Mouse (Mus musculus) adrenal gland, postnatal 36 days (tissue): ENCODE data around the gene Pih1d1. TPM values are rescaled to one million over a fixed set of nuclear protein-coding genes. Genes with fewer than 3 reads are reported as not detected.

Experiments
- DNase-seq, 2 experiments: peaks; one replicate each; pipeline ENCODE4 v3.0.0; 2021; ENCODE audit warnings: mixed read lengths in 1 of 2
- total RNA-seq, 2 experiments: library from RNA; stranded (reverse); gene quantifications; 2 replicates each; pipeline ENCODE4 v1.2.3; 2021

Gene Pih1d1
- total RNA-seq, 2 experiments from 2014 or later = 59.1 to 77.0 TPM

DNA sequence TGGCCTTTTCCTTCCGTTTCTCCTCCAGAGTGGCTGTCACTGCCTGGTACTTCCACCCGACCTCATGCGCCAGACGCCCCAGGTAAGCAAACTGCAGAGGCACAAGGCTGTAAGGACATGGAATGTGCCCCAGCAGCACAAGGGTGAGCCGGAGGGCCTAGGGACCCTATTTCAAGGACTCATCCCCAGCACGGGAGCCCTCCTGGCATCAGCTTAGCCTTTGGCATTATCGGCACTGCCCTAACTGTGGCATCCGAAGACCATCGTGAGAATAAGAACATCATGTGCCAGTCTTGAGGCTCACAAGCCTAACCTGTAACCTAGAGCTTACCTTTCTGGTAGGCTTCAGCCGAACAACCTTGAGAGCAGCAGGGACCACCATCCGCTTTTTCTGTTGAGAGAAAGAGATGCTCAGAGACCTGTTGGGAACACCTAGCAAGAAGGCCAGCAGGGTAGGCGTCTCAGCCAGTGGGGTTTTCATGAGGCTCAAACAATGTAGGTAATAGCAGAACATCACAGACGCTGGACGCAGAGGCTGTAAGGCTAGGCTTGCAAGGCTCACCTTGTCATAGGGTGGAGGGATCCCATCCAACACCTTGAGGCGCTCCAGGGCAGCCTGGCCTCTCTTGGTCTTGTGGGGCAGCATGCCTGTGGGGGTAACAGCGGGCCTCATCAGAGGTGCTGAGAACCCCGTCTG, 27.8 kb upstream of the Pih1d1 start:
- DNase-seq = no peak

DNA sequence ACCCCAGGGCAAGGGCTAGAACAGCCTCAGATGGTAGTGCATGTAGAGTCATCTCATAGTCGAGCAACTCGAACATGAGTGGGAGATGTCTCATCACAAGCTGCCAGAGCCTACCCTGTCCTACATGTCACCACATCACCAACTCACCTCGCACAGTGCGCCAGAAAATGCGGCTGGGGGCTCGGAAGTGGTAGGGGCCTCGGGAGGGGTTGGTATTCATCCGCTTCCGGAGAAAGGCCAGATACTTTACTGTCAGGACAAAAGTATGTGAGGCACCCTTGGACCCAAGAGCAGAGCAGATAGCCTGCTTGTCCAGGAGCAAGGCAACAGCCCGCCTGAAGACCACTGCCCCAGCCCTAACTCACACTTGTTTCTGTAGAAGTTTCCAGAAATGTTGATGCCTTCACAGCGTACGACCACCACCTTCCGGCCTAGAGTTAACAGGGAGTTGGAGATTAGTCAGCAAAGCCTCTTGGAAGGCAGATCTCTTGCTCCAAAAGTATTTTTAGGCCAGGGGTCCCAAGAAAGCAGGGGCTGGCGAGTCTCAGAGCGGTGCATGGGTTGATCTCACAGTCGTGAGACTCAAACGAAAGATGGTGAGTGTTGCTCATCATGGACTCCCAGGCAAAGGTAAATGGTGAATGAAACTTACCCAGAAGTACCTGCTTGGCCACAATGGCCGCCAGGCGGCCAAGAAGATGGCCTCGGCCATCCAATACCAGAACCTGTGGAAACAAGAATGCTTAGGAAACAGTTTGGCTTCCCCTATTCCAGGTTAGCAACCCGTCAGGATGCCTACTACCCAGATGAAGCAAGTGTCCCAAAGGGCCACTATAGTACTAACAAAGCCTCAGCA, 27.0 kb upstream of the Pih1d1 start:
- no peak for DNase-seq

DNA sequence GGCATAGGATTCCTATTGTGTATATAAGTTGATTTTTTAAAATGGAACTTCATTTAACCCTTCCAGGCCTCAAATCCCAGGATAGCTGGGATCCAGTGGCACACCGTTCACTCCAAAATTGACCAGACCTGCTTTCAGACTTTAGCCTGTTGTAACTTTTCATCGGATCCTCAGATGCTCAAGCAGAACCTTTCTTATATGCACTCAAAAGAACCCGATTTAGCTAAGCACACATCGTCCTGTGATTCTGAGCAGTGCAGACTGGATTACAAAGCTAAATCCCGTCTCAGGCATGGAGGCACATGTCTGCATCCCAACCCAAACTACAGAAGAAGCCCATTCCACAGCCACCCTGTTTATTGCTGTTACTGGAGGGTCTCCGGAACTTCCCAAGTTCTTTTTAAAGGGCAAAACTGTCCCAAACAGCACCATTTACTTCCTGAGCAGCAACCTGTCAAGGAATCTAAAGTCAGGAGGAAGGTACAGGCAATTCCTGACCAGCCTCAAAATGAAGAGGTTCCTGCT, 26.3 kb upstream of the Pih1d1 start:
- no peak for DNase-seq

DNA sequence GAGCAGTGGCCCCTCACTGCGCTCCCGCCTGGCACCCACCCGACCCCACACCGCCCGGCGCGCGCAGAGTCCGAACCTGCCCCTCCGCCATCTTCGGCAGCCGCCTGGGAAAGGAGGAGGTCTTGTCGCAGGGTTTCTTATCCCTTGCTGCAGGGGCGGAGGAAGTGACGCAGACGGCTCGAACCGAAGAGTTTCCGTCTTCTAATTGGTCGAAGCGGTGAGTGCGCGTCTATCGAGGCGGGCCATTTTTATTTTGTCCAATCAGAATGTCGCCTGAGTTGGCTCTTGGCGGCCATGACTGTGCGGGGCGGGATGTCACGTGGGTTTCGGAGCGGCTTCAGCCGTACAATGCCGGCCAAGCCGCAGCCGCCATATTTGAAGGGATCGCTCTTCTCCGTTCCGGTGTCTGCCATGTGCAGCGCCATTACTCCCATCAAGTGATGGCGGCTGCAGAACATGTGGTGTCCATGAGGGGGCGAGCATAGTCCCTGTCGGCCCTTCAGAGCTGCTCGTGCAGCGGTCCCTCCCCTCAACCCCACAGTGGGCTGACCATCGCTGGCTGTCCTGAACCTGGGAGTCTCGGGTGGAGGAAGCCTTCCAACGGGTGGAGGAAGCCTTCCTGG, 25.4 kb upstream of the Pih1d1 start, which contains the start of gene Rpl13a:
Gene Rpl13a (minus strand): TSS at position 138 of the 623 bp plus-strand sequence.
- DNase-seq = peak; percentile 98 to 99

DNA sequence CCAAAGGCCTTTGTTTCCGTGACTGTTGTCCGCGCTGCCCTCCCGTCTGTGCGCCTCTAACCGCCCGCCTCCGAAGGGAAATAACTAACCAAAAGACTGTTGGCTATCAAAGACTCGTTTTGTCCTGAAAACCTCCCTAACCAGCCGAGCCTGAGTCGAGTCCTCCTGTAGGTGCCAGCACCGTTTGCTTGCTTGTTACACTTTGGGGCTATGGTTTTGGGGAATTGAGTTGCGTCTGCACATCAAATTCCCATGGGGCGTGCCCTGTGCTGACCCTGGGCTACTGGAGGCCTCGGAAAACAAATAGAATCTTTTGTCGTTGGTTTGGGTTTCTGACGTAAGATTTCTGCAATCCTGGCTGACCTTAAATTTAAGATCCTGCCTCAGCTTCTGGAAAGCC, 24.8 kb upstream of the Pih1d1 start:
- DNase-seq = peak; percentile 52 to 65

DNA sequence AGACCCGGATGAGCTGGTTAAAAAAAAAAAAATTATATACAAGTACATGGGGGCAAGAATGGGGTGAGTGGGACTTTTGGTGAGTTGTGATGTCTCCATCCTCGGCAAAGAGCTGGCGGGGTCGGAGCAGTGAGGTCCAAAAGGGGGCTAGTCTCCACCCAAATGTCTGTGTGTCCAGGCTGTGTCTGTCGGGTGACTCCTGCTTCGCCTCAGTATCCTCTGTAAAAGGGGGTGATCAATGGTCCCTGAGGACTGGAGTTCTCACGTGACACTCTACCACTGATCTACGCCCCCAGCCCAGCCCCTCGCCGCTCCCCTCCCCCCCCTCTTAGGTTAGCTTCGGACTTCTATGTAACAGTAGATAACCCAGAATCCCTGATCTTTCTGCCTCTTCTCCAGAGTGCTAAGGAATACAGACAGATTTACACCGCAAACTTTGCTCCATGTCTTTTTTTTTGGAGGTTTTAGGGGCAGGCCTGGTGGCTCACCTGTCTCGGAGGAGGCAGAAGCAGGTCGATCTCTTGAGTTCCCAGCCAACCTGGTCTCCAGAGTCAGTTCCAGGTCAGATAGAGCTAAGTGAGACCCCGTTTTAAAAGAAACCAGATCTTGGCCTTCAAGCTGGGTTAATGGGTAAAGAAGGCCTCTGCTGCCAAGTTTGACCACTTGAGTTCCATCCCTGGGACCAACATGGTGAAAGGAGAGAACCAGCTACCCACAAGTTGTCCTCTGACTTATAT, 24.2 kb upstream of the Pih1d1 start:
- no peak for DNase-seq

DNA sequence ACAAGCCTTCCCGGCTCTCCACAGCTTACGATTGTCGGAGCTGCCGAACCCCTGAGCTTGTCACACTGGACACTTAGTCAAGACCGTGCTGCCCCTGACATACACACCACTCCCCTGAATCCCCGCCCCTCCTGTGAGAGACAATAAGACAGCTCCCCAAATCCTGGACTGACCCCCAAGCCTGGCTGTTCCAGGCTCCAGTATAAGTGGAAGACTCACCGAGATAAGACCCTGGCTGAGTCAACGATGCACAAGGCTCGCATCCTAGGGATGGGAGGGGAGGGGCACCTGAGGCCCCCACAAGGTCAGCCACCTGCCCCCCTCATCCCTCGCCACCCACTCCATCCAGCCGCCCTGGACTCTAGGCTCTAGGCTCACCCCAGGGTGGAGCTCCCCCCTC, 22.3 kb upstream of the Pih1d1 start:
- peak in 1 of 2 experiments; percentile 0 for DNase-seq

DNA sequence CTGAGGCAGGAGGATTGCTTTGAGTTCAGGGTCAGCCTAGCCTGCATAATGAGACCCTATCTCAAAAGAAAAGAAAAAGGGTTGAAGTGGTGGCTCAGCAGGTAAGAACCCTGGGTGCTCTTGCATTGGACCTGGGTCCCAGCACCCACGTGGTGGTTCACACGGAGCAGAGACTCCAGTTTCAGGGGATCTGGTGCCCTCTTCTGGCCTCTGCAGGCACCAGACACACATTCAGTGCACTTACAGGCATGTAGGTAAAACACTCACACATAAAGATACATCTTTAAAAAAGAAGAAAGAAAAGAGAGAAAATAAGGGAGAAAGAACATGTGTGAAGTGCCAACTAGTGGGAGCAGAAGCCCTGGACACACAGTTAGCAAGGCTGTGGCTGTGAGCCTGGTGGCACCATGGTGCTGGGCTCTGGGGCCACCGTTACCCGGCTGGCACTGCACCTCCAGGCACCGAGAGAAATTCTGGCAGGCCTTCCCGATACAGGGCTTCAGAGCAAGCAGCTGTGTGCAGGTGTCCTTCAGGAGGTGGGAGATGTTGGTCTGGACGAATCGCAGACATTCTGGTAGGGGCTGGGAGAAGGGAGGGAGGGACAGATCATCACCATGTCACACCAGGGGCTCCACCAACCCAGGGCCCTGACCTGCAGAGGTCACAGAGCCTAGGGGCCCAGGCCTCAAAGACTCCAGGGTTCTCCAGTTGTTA, 20.5 kb upstream of the Pih1d1 start:
- no peak for DNase-seq

DNA sequence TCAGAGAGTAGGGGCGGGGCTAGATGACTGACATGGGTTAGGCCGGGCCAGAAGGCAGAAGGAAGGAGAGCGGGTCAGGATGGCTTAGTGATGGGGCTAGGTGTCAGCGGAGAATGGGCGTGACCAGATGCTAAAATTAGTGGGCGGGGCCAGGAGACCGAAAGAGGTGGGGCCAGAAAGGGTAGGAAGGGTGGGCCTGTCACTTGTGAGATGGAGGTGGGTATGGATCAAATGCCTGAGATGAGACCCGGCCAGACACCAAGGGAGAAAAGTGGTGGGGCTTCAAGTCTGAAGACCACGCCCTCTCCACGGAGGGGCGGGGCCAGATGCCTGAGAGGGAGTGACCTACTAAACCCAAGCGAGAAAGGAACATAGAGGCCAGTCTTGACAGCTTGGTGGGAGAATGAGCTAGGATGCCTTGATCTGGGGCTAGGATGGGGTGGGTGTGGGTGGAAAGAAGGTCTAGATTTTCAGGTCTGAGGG, 19.5 kb upstream of the Pih1d1 start:
- peak in 1 of 2 experiments; percentile 63 for DNase-seq

DNA sequence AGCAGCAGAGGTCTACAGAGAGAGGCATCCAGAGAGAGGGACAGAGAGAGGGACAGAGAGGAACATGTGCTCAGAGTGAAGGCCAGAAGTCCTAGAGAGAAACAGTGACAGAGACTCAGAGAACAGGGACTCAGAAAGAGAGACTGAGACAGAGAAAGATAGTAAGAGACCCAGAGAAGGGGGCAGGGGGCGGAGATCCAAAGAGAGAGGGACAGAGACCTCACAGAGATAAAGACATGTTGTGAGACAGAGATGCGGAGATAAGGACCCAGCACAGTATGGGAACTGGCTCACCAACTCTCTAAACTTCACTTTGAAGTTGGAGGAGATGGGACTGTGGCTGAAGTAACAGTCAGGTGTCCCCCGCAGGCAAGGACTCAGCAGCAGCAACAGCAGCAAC, 18.7 kb upstream of the Pih1d1 start:
- no peak for DNase-seq

DNA sequence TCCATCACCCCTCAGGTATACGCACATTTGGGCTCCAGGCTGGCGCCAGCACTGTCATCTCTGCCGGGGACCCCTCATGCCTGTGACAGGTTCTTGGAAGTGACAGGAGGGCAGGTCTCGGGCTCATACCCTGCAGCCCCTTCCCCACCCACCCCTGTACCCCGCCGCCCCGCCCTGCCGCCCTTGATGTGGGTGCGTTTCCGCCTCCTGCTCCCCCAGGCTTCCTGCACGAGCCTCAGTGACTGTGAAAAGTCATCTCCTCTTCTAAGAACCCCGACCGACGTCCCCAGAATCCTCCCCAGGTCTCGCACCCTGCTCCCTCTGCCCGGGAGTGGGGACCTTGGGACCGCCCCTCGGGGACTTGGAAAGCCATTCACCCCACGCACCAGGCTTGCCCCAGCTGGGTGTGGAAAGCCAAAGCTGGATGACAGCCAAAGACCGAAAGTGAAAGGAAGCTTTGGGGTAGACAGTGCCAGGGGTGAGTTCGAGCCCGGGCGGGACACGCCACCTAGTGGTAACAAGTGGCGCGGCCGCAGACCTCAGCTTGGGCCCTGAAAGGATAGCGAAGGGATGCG, 18.0 kb upstream of the Pih1d1 start, which contains the start of the genes Gm45713 and Flt3l:
Gene Gm45713 (minus strand): TSS at position 239 of the 575 bp plus-strand sequence.
Gene Flt3l (minus strand): TSS at position 440 of the 575 bp plus-strand sequence.
- DNase-seq = peak; percentile 94 to 95

DNA sequence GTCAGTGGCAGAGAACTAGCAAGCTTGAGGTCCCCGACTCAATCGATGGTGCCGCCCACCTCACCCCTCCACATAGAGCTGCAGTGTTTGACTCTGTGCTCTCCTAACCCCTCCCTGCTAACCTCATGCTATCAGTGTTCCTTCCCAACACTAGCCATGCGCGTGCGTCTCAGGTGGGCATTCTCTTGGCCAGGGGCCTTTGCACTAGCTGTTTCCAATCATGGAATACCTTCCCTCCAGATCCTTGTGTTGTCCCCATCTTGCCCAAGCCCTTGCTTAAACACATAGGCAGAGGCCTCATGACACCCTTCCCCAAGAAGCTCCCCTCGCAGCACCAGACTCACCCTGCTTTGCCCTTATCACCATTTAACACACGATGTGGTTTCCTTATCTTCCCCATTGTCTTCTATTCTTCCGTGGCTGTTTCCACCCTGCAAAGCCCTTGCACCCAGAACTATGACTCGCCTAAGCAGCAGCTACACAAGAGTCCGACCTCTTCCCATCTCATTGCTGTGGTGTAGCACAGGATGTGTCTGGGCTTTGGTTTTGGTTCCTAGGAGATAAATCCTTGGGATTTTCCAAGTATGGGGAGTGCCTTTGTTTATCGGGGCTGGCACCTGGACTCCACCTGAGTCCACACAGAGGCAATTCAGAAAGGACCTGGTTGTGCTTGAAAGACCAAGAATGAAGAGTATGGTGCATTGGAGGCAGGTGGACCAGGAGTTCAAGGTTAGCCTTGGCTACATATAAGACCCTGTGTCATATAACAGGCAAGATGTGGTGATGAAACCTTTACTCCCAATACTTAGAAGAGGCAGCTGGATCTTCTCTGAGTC, 16.7 kb upstream of the Pih1d1 start:
- no peak for DNase-seq

DNA sequence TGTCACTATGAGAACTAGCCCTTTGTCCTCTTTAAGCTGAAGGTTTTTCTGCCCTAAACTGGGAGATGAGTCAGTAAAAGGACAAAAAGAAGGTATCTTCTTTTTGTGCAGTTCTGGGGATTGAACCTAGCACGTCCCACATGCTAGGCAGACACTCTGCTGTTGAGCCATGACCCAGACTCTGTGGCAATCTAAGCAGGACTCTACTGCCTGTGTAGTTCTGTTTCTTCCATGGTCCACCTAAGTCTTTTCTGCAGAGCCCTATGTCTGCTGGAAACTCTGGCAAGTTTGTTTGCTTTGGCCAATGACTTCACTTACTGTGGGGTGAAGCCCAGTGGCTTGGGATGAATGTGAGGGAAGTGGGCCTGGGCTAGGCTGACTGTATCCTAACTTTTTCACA, 15.7 kb upstream of the Pih1d1 start:
- no peak for DNase-seq

DNA sequence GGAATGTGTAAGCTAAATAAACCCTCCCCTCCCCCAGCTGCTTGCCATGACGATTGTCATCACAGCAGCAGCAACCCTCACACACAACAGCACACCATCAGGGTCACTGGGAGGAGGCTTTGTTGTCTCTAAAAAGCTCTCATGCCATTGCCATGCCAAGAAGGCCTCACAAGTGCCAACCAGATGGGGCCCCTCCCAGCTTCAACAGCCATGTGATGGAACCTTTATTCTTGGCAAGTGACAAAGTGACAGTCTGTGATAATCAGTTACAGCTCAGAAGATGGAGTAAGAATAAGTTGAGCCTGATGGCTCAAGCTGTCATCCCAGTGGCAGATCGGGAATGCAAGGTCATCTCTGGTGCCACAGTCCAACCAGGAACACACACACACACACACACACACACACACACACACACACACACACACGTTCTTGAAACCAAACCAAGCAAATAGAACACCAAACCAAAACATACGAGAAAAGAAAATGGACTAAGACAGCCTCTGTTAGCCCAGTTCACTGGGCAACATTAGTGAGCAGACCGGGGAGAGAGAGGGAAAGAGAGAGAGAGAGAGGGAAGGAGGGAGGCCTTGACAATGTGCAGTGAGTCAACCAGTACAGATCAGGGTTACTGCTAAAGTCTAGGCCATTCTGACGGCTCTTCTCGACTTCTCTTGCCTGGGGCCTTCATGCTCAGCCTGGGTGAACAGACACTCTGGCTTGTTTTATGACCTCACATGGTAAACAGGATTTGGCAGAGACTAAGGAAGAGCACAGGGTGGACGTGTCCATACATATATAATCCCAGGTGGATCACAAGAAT, 14.0 kb upstream of the Pih1d1 start:
- DNase-seq = peak; percentile 59 to 62

DNA sequence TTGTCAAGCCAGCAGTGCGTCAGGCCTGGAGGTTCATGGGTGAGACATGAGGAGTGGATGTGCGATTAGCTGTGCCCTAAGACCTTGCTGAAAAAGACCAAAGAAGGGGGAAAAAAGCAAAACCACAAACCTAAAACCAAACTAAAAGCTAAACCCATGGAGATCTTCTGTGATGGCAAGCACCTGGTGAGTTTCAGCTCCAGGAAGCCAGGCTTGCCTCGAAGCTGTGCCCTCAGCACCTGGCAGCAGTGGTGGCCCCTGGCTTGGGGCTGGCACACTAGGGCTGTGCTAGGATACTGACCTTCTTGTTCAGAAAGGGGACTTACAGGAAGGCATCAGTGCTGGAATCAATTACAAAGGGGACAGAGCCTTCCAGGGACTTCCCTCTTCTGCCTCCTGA, 12.8 kb upstream of the Pih1d1 start:
- DNase-seq = no peak

DNA sequence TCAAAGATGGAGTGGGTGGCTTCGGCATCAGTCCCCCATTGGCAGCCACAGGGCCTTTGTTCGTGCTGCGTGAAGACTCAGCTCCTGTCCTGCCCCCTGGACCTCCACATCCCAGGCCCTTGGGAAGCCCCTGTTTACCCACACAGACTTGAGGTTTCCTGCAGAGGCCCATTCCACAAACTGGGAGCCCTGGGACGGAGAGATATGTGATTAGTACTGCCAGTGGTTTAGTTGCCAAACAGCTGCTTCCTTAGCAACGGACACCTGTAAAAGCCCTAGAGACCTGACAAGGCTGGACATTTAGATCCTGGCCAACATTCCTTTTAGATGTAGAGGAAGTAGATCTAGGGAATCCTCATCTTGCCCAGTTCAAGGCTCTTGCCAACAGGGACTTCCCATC, 12.2 kb upstream of the Pih1d1 start:
- DNase-seq = no peak

DNA sequence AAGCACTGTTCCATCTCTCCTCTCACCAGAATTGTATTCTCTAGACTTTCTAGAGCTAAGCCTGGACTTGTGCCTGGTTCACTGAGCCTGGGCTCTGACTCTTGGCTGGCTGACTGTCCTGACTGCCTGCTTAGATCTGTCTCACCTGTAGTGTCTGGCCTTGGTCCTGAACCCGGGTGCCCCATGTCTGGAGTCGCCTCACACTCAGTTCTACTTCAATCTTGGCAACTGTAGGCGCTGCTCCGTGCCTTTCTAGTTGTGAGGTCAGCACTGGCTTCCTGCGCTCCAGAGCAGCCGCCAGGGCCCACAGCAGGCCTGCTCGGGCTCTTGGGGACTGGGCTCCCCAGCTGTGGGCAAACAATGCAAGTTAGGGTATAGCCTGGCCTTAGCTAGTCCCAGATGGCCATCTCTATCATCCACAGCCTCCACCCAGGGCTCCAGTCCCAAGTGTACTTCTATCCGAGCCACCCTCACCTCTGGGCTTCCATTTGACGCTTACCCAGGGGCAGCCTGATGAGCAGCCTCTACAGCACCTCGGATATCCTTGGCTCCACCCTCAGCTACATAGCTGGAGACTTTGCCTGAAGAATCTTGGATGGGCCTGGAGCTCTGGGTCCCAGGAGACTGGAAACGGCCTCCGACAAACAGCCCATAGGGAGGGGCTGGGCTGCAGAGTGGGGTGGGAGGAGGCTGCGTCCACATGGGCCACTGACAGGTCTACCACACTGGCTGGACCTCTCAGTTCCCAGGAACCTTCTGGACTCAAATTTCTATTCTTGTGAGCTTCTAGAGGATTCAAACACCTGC, 9.5 kb upstream of the Pih1d1 start:
- no peak for DNase-seq

DNA sequence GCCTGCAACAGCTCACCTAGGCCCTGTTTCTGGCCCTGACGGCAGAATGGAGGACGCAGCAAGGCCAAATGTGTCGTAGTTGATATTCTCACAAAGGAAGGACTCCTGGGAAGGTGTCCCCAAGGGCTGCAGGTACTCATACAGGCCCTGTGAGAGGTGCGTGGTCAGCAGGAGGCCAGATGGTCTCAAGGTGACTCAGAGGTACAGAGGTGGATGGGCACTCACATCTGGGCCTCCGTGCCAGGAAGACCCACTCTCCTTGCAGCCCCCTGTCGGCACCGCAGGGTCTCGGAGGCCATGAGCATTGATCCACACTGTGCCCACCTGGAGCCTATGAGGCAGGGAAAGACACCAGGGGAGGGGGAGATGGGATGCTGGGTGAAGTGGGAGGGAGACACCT, 8.6 kb upstream of the Pih1d1 start:
- no peak for DNase-seq
